Mouse (Mus musculus): ENCODE results near the gene Prr22. TPM values are rescaled to one million over a fixed set of nuclear protein-coding genes. Genes with fewer than 3 reads are reported as not detected.

The Prr22 gene
- polyA plus RNA-seq, 1 experiment from 2014 or later, result 1.8 TPM

GRCm38 (mm10) chr17:56740118-56740787 lies 29.8 kb upstream of the Prr22 start:
- Histone ChIP-seq H3K27me3 (ENCODE audit: insufficient read depth, low read length) (no peaks in the 10 kb centered on the region), H3K4me3 (ENCODE audit: low read length) (no peak overlapping the region), H3K4me2 (replicated peaks; ENCODE audit: low read depth, low read length) (no peak overlapping the region), H3K36me3 (ENCODE audit: insufficient read depth, low read length) (no peaks in the 10 kb centered on the region), H3K27ac (ENCODE audit: low read length) (no peak overlapping the region), H3K9me3 (ENCODE audit: low read length) (no peaks in the 10 kb centered on the region), H3K4me1 (ENCODE audit: insufficient read depth, low read length) (no peaks in the 10 kb centered on the region), H3K9ac (replicated peaks; ENCODE audit: low read length) (no peak overlapping the region)
- no peak for ATAC-seq (ENCODE audit: low FRiP score, low TSS enrichment)
- 80% methylated on average over 17 of the region's 17 CpGs for WGBS

- WGBS, result 75% methylated on average over 17 of the region's 17 CpGs
- Histone ChIP-seq H3K36me3 (ENCODE audit: insufficient read depth, low read length) (no peaks in the 10 kb centered on the region), H3K4me3 (ENCODE audit: low read length) (no peak overlapping the region), H3K27ac (ENCODE audit: low read length) (no peak overlapping the region), H3K27me3 (ENCODE audit: insufficient read depth, low read length) (no peaks in the 10 kb centered on the region), H3K4me2 (replicated peaks; ENCODE audit: low read depth, low read length) (no peak overlapping the region), H3K9ac (replicated peaks; ENCODE audit: low read length) (no peak overlapping the region), H3K9me3 (ENCODE audit: low read length) (no peaks in the 10 kb centered on the region), H3K4me1 (ENCODE audit: insufficient read depth, low read length) (no peaks in the 10 kb centered on the region)
- no peak for ATAC-seq (ENCODE audit: low FRiP score, low TSS enrichment)
These were observed 29.3 kb upstream of the Prr22 start for GRCm38 (mm10) chr17:56740788-56741160.

GRCm38 (mm10) chr17:56744173-56744572 lies 25.9 kb upstream of the Prr22 start:
- 59% methylated on average over 5 of the region's 5 CpGs for WGBS
- Histone ChIP-seq H3K9me3 (ENCODE audit: low read length) (no peaks in the 10 kb centered on the region; the same call in 1 of the 2 replicates), H3K4me2 (replicated peaks; ENCODE audit: low read depth, low read length) (no peak overlapping the region), H3K4me1 (ENCODE audit: insufficient read depth, low read length) (no peaks in the 10 kb centered on the region), H3K27me3 (ENCODE audit: insufficient read depth, low read length) (0 out of 2 replicates have a peak, but pooled peaks cover 2% of the 10 kb centered on the region), H3K4me3 (ENCODE audit: low read length) (no peak overlapping the region), H3K36me3 (ENCODE audit: insufficient read depth, low read length) (no peaks in the 10 kb centered on the region), H3K9ac (replicated peaks; ENCODE audit: low read length) (no peak overlapping the region), H3K27ac (ENCODE audit: low read length) (no peak overlapping the region)
- ATAC-seq (ENCODE audit: low FRiP score, low TSS enrichment), result no peak

- peak overlapping the region; percentile 53 for H3K9ac ChIP-seq (replicated peaks; ENCODE audit: low read length)
- ATAC-seq (ENCODE audit: low FRiP score, low TSS enrichment), result peak; percentile 66
- H3K4me3 ChIP-seq (ENCODE audit: low read length), result peak overlapping the region; percentile 33
- no peak overlapping the region for H3K27ac ChIP-seq (ENCODE audit: low read length)
- H3K36me3 ChIP-seq (ENCODE audit: insufficient read depth, low read length), result no peaks in the 10 kb centered on the region
- no peaks in the 10 kb centered on the region; the same call in 1 of the 2 replicates for H3K9me3 ChIP-seq (ENCODE audit: low read length)
- 25% methylated on average over 70 of the region's 71 CpGs for WGBS
- H3K4me1 ChIP-seq (ENCODE audit: insufficient read depth, low read length), result peaks cover 6% of the 10 kb centered on the region
- peaks cover 53% of the 10 kb centered on the region for H3K27me3 ChIP-seq (ENCODE audit: insufficient read depth, low read length)
- H3K4me2 ChIP-seq (replicated peaks; ENCODE audit: low read depth, low read length), result peak overlapping the region; percentile 52
These were observed 18.5 kb upstream of the Prr22 start for GRCm38 (mm10) chr17:56751404-56752072.

- H3K27ac ChIP-seq (ENCODE audit: low read length), result no peak overlapping the region
- H3K9me3 ChIP-seq (ENCODE audit: low read length), result no peaks in the 10 kb centered on the region
- no peak overlapping the region for H3K4me2 ChIP-seq (replicated peaks; ENCODE audit: low read depth, low read length)
- no peak overlapping the region for H3K4me3 ChIP-seq (ENCODE audit: low read length)
- peaks cover 20% of the 10 kb centered on the region for H3K4me1 ChIP-seq (ENCODE audit: insufficient read depth, low read length)
- H3K27me3 ChIP-seq (ENCODE audit: insufficient read depth, low read length), result peaks cover 59% of the 10 kb centered on the region
- H3K9ac ChIP-seq (replicated peaks; ENCODE audit: low read length), result no peak overlapping the region
- no peak for ATAC-seq (ENCODE audit: low FRiP score, low TSS enrichment)
- WGBS, result 21% methylated on average over 15 of the region's 15 CpGs
- H3K36me3 ChIP-seq (ENCODE audit: insufficient read depth, low read length), result no peaks in the 10 kb centered on the region
These were observed 16.6 kb upstream of the Prr22 start for GRCm38 (mm10) chr17:56753452-56753851.

- 13% methylated on average over 36 of the region's 36 CpGs for WGBS
- H3K4me1 ChIP-seq (ENCODE audit: insufficient read depth, low read length), result peaks cover 20% of the 10 kb centered on the region
- H3K4me3 ChIP-seq (ENCODE audit: low read length), result 0 out of 2 replicates have a peak overlapping the region, but pooled peaks have one; percentile 3
- no peaks in the 10 kb centered on the region for H3K9me3 ChIP-seq (ENCODE audit: low read length)
- H3K27ac ChIP-seq (ENCODE audit: low read length), result no peak overlapping the region
- peak overlapping the region; percentile 32; the same call in 1 of the 2 replicates for H3K4me2 ChIP-seq (replicated peaks; ENCODE audit: low read depth, low read length)
- H3K27me3 ChIP-seq (ENCODE audit: insufficient read depth, low read length), result peaks cover 59% of the 10 kb centered on the region
- no peak for ATAC-seq (ENCODE audit: low FRiP score, low TSS enrichment)
- H3K36me3 ChIP-seq (ENCODE audit: insufficient read depth, low read length), result no peaks in the 10 kb centered on the region
- no peak overlapping the region for H3K9ac ChIP-seq (replicated peaks; ENCODE audit: low read length)
These were observed 15.5 kb upstream of the Prr22 start for GRCm38 (mm10) chr17:56754271-56755185.

GRCm38 (mm10) chr17:56756703-56757399 lies 13.2 kb upstream of the Prr22 start:
- ATAC-seq (ENCODE audit: low FRiP score, low TSS enrichment), result peak; percentile 32
- Histone ChIP-seq H3K9me3 (ENCODE audit: low read length) (no peaks in the 10 kb centered on the region), H3K4me2 (replicated peaks; ENCODE audit: low read depth, low read length) (peak overlapping the region; percentile 100), H3K4me3 (ENCODE audit: low read length) (peak overlapping the region; percentile 59), H3K36me3 (ENCODE audit: insufficient read depth, low read length) (no peaks in the 10 kb centered on the region), H3K4me1 (ENCODE audit: insufficient read depth, low read length) (peaks cover 24% of the 10 kb centered on the region), H3K27me3 (ENCODE audit: insufficient read depth, low read length) (peaks cover 53% of the 10 kb centered on the region), H3K9ac (replicated peaks; ENCODE audit: low read length) (peak overlapping the region; percentile 71), H3K27ac (ENCODE audit: low read length) (no peak overlapping the region)
- 1% methylated on average over 51 of the region's 51 CpGs for WGBS

GRCm38 (mm10) chr17:56757416-56758123 lies 12.5 kb upstream of the Prr22 start, which contains the start of gene Nrtn:
Gene Nrtn, minus strand, starts transcription at chr17:56757530.
- ATAC-seq (ENCODE audit: low FRiP score, low TSS enrichment), result peak; percentile 67
- under 1% methylated on average over 46 of the region's 48 CpGs for WGBS

More at GRCm38 (mm10) chr17:56757416-56758123, 12.5 kb upstream of the Prr22 start, which contains the start of gene Nrtn:
- H3K27ac ChIP-seq (ENCODE audit: low read length), result peak within 1 kb of the TSS; percentile 1; the same call in 1 of the 2 replicates
- peaks cover 29% of the 10 kb centered on the region for H3K4me1 ChIP-seq (ENCODE audit: insufficient read depth, low read length)
- no peaks in the 10 kb centered on the region for H3K9me3 ChIP-seq (ENCODE audit: low read length)
- peaks cover 46% of the 10 kb centered on the region for H3K27me3 ChIP-seq (ENCODE audit: insufficient read depth, low read length)
- H3K36me3 ChIP-seq (ENCODE audit: insufficient read depth, low read length), result no peaks in the 10 kb centered on the region
- H3K4me3 ChIP-seq (ENCODE audit: low read length), result peak within 1 kb of the TSS; percentile 59
- H3K9ac ChIP-seq (replicated peaks; ENCODE audit: low read length), result peak within 1 kb of the TSS; percentile 71
- peak within 1 kb of the TSS; percentile 100 for H3K4me2 ChIP-seq (replicated peaks; ENCODE audit: low read depth, low read length)

All from kidney, embryonic 16.5 days (tissue).